Mouse (Mus musculus) forebrain, embryonic 12.5 days (tissue): ENCODE data around the gene Sh3kbp1. TPM values are rescaled to one million over a fixed set of nuclear protein-coding genes. Genes with fewer than 3 reads are reported as not detected.

ENCODE experiments used
- ATAC-seq: fragments of 200-750 bp; cut with Nextera tagmentation; 2 replicates; pipeline ENCODE4 v1.8.0; 2017; ENCODE audit warnings: moderate TSS enrichment; ENCODE audit not compliant: low FRiP score
- H3K27ac ChIP-seq: fragments of 300-500 bp; sonication (generic); 2 replicates; pipeline ENCODE4 v1.5.1; 2016; ENCODE audit warnings: mild to moderate bottlenecking
- H3K27me3 ChIP-seq: fragments of 300-500 bp; sonication (generic); 2 replicates; pipeline ENCODE4 v1.6.1; 2016; ENCODE audit warnings: mild to moderate bottlenecking
- H3K36me3 ChIP-seq: fragments of 300-500 bp; sonication (generic); replicated peaks from 2 replicates; pipeline ENCODE4 v1.6.1; 2016; ENCODE audit warnings: mild to moderate bottlenecking
- H3K4me1 ChIP-seq: fragments of 300-500 bp; sonication (generic); 2 replicates; pipeline ENCODE4 v1.6.1; 2016
- H3K4me2 ChIP-seq: fragments of 300-500 bp; sonication (generic); 2 replicates; pipeline ENCODE4 v1.6.1; 2016; ENCODE audit warnings: mild to moderate bottlenecking, moderate library complexity
- H3K4me3 ChIP-seq: fragments of 300-500 bp; sonication (generic); replicated peaks from 2 replicates; pipeline ENCODE4 v1.5.1; 2016; ENCODE audit warnings: mild to moderate bottlenecking
- H3K9ac ChIP-seq: fragments of 300-500 bp; sonication (generic); 2 replicates; pipeline ENCODE4 v1.6.1; 2016; ENCODE audit warnings: mild to moderate bottlenecking
- H3K9me3 ChIP-seq: fragments of 300-500 bp; sonication (generic); 2 replicates; pipeline ENCODE4 v1.6.1; 2016
- WGBS: fragments of 180-500 bp; shearing (Covaris S2); methylation state at CpG from one replicate; pipeline ENCODE4 v1.1.7; 2016; 5-methylcytosine and 5-hydroxymethylcytosine counted together
- polyA plus RNA-seq: library from polyadenylated mRNA; unstranded; fragments of >200 nt; fragmentation: Nextera tagmentation; extraction: Ambion mirVana; gene quantifications from 2 replicates; pipeline ENCODE4 v1.2.1, GENCODE M21; 2016

Gene Sh3kbp1
- polyA plus RNA-seq, 1 experiment from 2014 or later: 31.2 TPM

DNA sequence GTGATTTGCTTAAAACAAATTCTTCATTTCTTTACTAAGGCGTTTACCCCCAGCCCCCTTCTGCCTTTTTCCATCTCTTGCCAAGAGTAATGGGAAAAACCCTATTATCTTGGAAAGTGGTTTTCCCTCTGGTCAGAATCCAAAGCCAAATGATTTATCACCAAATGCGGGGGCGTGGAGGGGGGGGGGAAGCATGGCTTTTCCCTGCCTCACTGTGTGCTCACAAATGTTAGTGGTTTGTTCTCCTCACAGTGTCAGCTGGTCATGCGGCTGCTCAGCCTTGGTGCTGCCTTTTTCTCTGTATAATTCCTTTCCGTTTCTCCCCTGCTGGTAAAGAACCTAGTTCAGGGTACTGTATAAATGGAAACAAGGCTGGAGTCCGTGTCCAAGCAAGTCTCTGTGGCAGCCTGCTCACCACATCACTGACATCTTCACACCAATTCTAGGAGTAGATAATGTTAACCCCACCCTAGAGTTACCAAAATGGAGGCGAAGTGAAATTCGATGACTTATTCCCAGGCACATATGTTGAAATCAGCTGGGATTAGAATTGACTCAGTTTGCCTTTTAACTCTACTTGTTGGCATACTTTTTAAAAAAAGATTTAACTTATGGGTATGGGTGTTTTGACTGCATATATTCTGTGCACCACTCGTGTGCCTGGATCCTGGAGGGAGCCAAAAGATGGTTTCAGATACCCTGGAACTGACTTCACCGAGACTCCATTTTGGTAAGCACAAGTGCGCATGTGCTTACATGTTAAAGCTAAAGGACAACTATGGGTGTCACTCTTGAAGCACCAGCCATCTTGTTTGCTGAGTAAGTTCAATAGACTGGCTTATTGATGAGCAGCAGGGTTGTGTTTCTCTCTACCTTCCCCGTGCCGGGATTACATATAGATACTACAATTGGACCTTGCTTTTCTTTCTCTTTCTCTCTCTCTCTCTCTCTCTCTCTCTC lies 84.3 kb downstream of the Sh3kbp1 start:
- Histone ChIP-seq H3K27ac (no peak overlapping the region), H3K9me3 (no peaks in the 10 kb centered on the region), H3K4me3 (no peak overlapping the region), H3K27me3 (peaks cover 47% of the 10 kb centered on the region), H3K4me1 (peaks cover 10% of the 10 kb centered on the region), H3K4me2 (no peak overlapping the region), H3K9ac (no peak overlapping the region), H3K36me3 (no peaks in the 10 kb centered on the region)
- 85% methylated on average over 13 of the region's 13 CpGs for WGBS
- ATAC-seq: no peak

DNA sequence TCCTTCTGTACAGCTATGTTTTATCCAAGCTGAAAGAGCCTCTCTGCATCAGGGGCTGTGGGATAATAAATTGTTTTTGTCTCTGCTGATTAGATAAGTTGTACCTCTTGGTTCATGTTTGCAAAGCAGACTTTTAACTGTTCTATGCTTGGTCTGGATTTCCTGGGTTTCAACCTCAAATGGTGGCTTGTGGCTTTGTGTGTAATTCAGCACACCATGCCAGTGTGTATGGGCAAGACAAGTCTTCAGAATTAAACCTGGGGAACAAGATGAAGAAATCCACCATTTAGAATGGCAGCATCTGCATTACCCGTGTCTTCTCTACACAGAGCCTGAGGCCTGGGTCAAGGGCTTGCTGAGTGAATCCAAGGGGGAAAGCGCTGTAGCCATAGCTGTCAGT lies 86.1 kb downstream of the Sh3kbp1 start:
- no peaks in the 10 kb centered on the region for H3K36me3 ChIP-seq
- ATAC-seq: no peak

DNA sequence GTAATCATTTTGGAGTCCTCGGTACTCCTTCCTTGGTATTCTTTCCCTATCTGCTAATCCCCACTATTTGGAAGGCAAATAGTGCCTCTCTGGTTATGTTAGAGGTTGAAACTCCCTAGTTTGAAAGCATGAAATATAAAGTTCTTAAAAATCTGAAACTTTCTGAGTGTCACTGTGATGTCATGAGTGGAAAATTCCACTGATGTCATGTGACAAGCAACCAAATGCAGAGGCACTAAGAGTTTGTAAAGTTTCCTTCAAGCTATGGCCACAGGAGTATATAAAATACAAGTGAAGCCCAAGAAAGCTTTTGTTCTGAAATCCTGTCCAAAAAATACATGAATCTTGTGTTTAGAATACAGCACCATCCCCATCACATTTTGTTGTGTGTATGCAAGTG lies 94.3 kb downstream of the Sh3kbp1 start:
- Histone ChIP-seq H3K9ac (no peak overlapping the region), H3K27ac (no peak overlapping the region), H3K9me3 (no peaks in the 10 kb centered on the region), H3K36me3 (no peaks in the 10 kb centered on the region), H3K4me2 (no peak overlapping the region), H3K4me3 (no peak overlapping the region), H3K4me1 (no peaks in the 10 kb centered on the region), H3K27me3 (peaks cover 8% of the 10 kb centered on the region; the same call in 1 of the 2 replicates)
- ATAC-seq: no peak
- 91% methylated on average over 1 of the region's 1 CpGs for WGBS

More for the DNA sequence above, 86.1 kb downstream of the Sh3kbp1 start:
- no peak overlapping the region for H3K27ac ChIP-seq
- 92% methylated on average over 2 of the region's 2 CpGs for WGBS
- no peak overlapping the region for H3K4me3 ChIP-seq
- H3K4me1 ChIP-seq: peaks cover 8% of the 10 kb centered on the region
- H3K4me2 ChIP-seq: no peak overlapping the region
- H3K9ac ChIP-seq: no peak overlapping the region
- H3K9me3 ChIP-seq: no peaks in the 10 kb centered on the region
- peaks cover 39% of the 10 kb centered on the region for H3K27me3 ChIP-seq

- no peaks in the 10 kb centered on the region for H3K36me3 ChIP-seq
- no peaks in the 10 kb centered on the region for H3K9me3 ChIP-seq
- 94% methylated on average over 3 of the region's 3 CpGs for WGBS
- no peak overlapping the region for H3K4me2 ChIP-seq
- H3K27ac ChIP-seq: no peak overlapping the region
- no peaks in the 10 kb centered on the region for H3K4me1 ChIP-seq
- peaks cover 11% of the 10 kb centered on the region for H3K27me3 ChIP-seq
- no peak for ATAC-seq
- H3K4me3 ChIP-seq: no peak overlapping the region
- no peak overlapping the region for H3K9ac ChIP-seq
Measured at GRCm38 (mm10) chrX:159731421-159731820, 104.3 kb downstream of the Sh3kbp1 start.

DNA sequence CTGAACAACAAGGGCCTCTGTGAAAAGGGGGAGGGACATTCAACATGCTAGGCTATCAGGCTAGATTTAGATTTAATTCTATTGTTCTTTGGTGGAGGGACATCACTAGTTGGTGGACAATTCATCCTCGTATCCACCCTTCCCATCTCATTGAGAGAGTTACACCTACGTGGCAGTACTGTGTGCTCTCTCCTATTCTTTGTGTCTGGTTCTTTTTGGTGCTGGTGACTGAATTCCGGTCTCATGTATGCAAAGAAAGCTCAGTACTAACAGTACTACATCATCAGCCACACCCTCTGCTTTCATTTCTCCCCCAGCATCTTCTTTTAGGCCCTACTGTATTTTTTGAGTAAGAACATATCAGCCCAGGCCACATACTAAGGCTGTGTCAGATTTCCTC lies 105.8 kb downstream of the Sh3kbp1 start:
- WGBS: 86% methylated on average over 3 of the region's 3 CpGs
- H3K4me3 ChIP-seq: no peak overlapping the region
- no peaks in the 10 kb centered on the region for H3K36me3 ChIP-seq
- H3K27ac ChIP-seq: no peak overlapping the region
- no peak overlapping the region for H3K9ac ChIP-seq
- H3K27me3 ChIP-seq: peaks cover 7% of the 10 kb centered on the region; the same call in 1 of the 2 replicates
- H3K4me2 ChIP-seq: no peak overlapping the region
- H3K9me3 ChIP-seq: no peaks in the 10 kb centered on the region
- H3K4me1 ChIP-seq: no peaks in the 10 kb centered on the region
- no peak for ATAC-seq

DNA sequence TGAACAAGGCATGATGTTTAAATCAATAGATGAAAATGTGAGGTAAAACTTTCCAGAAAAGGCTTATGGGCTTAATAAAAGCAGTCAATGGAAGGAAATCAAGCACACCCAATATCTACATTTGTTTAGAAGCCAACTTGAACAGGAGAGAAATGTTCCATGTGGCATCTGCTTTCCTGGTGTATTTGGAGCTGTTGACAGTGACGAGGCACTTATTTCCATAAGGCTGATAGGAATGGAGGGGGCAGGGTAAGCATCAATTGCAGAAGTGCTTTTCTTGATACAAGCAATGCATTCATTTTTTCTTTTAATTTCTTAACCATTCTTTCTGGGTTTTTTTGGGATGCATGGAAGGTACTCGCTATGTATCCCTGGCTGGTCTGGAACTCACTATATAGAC lies 106.9 kb downstream of the Sh3kbp1 start:
- no peak for ATAC-seq
- WGBS: 84% methylated on average over 2 of the region's 2 CpGs
- no peak overlapping the region for H3K27ac ChIP-seq

GRCm38 (mm10) chrX:159735513-159736099 lies 108.5 kb downstream of the Sh3kbp1 start:
- H3K4me3 ChIP-seq: no peak overlapping the region
- no peak overlapping the region for H3K27ac ChIP-seq
- H3K27me3 ChIP-seq: peaks cover 14% of the 10 kb centered on the region; the same call in 1 of the 2 replicates
- 72% methylated on average over 6 of the region's 6 CpGs for WGBS
- H3K4me2 ChIP-seq: no peak overlapping the region
- no peaks in the 10 kb centered on the region for H3K4me1 ChIP-seq
- H3K9ac ChIP-seq: no peak overlapping the region
- no peaks in the 10 kb centered on the region for H3K9me3 ChIP-seq
- no peaks in the 10 kb centered on the region for H3K36me3 ChIP-seq
- ATAC-seq: no peak

More for the DNA sequence above, 106.9 kb downstream of the Sh3kbp1 start:
- Histone ChIP-seq H3K36me3 (no peaks in the 10 kb centered on the region), H3K9ac (no peak overlapping the region), H3K4me2 (no peak overlapping the region), H3K9me3 (no peaks in the 10 kb centered on the region), H3K4me1 (no peaks in the 10 kb centered on the region), H3K27me3 (peaks cover 7% of the 10 kb centered on the region; the same call in 1 of the 2 replicates), H3K4me3 (no peak overlapping the region)

DNA sequence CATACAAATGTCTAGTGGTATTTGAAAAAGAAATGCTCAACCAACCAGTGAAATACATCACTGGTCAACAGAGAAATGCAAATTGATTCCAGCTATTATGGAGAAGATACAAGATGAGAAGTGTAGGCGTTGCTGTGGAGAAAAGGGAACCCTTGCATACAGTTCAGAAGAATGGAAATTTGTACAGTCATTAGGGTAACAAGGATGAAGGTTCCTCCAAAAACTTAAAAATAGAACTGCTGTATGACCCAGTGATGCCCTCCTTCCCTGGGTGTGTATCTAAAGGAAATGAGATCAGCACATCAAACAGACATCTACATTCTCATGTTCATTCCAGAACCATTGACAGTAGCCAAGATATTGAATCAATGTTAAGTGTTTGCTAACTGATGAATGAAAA lies 110.3 kb downstream of the Sh3kbp1 start:
- no peaks in the 10 kb centered on the region for H3K36me3 ChIP-seq
- H3K4me2 ChIP-seq: no peak overlapping the region
- H3K9ac ChIP-seq: no peak overlapping the region
- ATAC-seq: no peak
- peaks cover 14% of the 10 kb centered on the region; the same call in 1 of the 2 replicates for H3K27me3 ChIP-seq
- H3K4me3 ChIP-seq: no peak overlapping the region
- H3K9me3 ChIP-seq: no peaks in the 10 kb centered on the region
- H3K27ac ChIP-seq: no peak overlapping the region
- no peaks in the 10 kb centered on the region for H3K4me1 ChIP-seq
- WGBS: 86% methylated on average over 1 of the region's 1 CpGs

GRCm38 (mm10) chrX:159744035-159744434 lies 117.0 kb downstream of the Sh3kbp1 start:
- no peak overlapping the region for H3K4me3 ChIP-seq
- H3K9me3 ChIP-seq: no peaks in the 10 kb centered on the region
- H3K36me3 ChIP-seq: no peaks in the 10 kb centered on the region
- no peak overlapping the region for H3K9ac ChIP-seq
- 65% methylated on average over 5 of the region's 5 CpGs for whole genome bisulfite sequencing
- peaks cover 23% of the 10 kb centered on the region for H3K27me3 ChIP-seq
- ATAC-seq: no peak
- H3K4me2 ChIP-seq: no peak overlapping the region
- H3K27ac ChIP-seq: no peak overlapping the region
- no peaks in the 10 kb centered on the region for H3K4me1 ChIP-seq

DNA sequence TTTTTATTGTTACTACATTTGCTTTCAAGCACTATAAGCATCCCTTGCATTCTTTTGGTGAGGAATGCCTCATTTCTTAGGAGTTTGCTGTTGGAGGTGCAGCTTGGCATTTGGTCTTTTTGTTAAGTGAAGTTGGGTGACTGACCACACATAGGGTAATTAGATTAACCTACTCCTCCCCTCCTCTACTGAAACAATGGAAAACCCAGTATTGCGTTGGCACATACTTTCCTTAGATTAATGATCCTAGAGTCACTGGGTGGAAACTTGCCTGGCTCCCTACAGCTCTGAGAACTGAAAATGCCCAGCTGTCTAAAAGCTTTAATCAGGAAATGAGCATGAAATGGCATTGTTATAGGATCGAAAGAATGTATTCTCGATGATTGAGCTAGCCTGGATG lies 117.5 kb downstream of the Sh3kbp1 start:
- H3K9me3 ChIP-seq: no peaks in the 10 kb centered on the region
- peaks cover 23% of the 10 kb centered on the region for H3K27me3 ChIP-seq
- H3K36me3 ChIP-seq: no peaks in the 10 kb centered on the region
- WGBS: 36% methylated on average over 3 of the region's 3 CpGs
- H3K9ac ChIP-seq: no peak overlapping the region
- no peaks in the 10 kb centered on the region for H3K4me1 ChIP-seq
- H3K4me2 ChIP-seq: no peak overlapping the region
- H3K27ac ChIP-seq: no peak overlapping the region
- no peak for ATAC-seq
- no peak overlapping the region for H3K4me3 ChIP-seq

DNA sequence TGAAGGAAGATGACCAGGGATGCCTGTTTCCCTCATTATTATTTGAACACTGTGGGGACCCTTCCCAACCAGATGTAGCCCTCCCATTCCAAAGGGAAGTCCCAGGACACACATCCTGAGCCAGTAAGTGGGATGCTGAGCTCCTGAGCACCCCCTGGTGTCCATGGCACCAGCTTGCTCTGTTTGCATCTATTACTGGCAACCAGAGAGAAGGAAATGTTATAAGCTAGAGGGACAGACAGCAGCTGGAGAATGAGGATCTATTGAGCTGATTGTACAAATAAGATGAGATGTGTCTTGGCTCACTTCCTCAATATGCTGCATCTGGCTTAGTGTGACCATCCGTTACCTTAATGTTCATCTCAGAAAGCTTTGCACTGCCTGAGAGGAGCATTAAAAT lies 124.8 kb downstream of the Sh3kbp1 start:
- H3K4me3 ChIP-seq: no peak overlapping the region
- H3K27me3 ChIP-seq: peaks cover 23% of the 10 kb centered on the region
- no peak for ATAC-seq
- no peaks in the 10 kb centered on the region for H3K9me3 ChIP-seq
- 91% methylated on average over 1 of the region's 1 CpGs for WGBS
- H3K4me1 ChIP-seq: no peaks in the 10 kb centered on the region
- no peaks in the 10 kb centered on the region for H3K36me3 ChIP-seq
- H3K9ac ChIP-seq: no peak overlapping the region
- H3K27ac ChIP-seq: no peak overlapping the region
- H3K4me2 ChIP-seq: no peak overlapping the region

DNA sequence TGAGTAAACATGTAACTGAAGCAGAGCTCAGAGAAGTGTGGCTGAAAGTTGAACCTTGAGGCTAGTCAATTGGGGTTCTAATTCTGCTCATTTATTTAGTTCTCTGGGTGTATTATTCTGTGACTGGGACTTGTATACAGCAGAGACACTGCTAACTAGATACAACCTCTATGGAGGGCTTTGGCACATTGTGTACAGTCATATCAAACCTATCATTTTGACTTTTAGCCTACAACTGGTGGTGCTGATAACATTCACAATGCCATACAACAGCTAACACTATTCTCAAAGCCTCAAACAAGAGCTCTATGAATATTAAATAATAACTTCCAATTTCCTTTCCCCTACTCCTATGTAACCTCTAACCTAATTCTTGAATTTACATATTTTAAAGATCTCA lies 129.2 kb downstream of the Sh3kbp1 start:
- no peak overlapping the region for H3K9ac ChIP-seq
- no peak for ATAC-seq
- H3K27ac ChIP-seq: no peak overlapping the region
- H3K9me3 ChIP-seq: no peaks in the 10 kb centered on the region
- no peak overlapping the region for H3K4me3 ChIP-seq
- H3K36me3 ChIP-seq: no peaks in the 10 kb centered on the region
- no peak overlapping the region for H3K4me2 ChIP-seq
- H3K4me1 ChIP-seq: no peaks in the 10 kb centered on the region
- peaks cover 23% of the 10 kb centered on the region for H3K27me3 ChIP-seq
